Mouse (Mus musculus) mature B cell (primary cell): ENCODE data around the gene Slc35d2.
"Not testable (repeated sequence)": the region's sequence is repeated elsewhere in the genome, so short reads cannot be mapped to it uniquely, and the experiment has no call there.

Experiments
- in situ Hi-C: fragments of 300-500 bp; cut with MboI; formaldehyde crosslinking; loops from 2 replicates; pipeline ENCODE4 v1.14.3; 2019

The Slc35d2 gene

GRCm38 (mm10) chr13:64053959-64054358, 75.2 kb downstream of the Slc35d2 start:
- in situ Hi-C loops = no loop called here

GRCm38 (mm10) chr13:64052281-64052680, 76.9 kb downstream of the Slc35d2 start:
- in situ Hi-C loops = not testable (repeated sequence)

DNA sequence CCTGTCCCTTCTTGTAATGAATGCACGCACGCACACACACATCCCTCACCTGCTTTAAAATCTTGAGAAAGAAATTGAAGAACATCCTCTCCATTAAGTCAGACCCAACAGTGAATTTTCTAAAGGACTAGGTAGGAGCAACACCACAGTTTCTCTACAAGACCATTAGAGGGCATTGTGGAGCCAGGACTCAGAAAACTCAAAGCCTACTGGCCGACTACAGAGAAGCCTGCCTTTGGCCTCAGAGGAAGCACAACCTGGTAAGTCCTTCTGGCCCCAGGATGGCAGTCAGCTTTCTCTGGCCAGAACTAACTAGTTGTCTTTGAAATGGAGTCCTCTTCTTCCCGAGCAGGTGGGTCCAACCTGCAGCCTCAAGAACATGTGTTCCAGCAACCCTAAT, 78.3 kb downstream of the Slc35d2 start:
- in situ Hi-C loops = no loop called here

DNA sequence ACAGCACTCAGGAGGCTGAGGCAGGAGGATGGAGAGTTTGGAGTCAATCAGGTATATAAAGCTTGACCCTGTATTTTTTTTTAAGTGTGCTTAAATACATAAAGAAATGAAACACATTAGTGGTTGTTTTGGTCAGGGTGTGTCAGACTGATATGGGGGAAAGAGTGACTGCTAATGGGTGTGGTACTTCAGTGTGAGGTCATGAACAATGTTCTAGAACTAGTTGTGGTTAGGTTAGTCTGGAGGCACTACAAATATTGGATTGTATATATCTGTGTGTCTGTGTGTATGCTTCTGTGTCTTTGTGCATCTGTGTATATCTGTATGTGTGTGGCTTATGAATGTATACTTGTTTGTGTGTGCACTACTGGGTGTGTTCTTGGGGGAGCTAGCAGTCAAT, 79.6 kb downstream of the Slc35d2 start:
- in situ Hi-C loops = loop anchor here (25.0 kb wide), 1 partner anchor 362 kb away; no protein-coding TSS in a partner anchor

GRCm38 (mm10) chr13:64048467-64048866, 80.7 kb downstream of the Slc35d2 start:
- in situ Hi-C loops = loop anchor here (25.0 kb wide), 1 partner anchor 361 kb away; no protein-coding TSS in a partner anchor
